Mouse (Mus musculus) brain, adult 10 weeks (tissue): ENCODE measurements around the gene Olfr342. TPM values are rescaled to one million over a fixed set of nuclear protein-coding genes. Genes with fewer than 3 reads are reported as not detected.

Experiments used
- polyA plus RNA-seq: library from polyadenylated mRNA; stranded (reverse); fragments of 350-450 nt; fragmentation: Illumina TruSeq; extraction: RNeasy Lipid Tissue Mini Kit (QIAGEN cat#74804); gene quantifications from one replicate; pipeline ENCODE4 v1.2.3, GENCODE M21; 2015; ENCODE audit warnings: low read depth, low replicate concordance

The Olfr342 gene
- polyA plus RNA-seq: not detected

DNA sequence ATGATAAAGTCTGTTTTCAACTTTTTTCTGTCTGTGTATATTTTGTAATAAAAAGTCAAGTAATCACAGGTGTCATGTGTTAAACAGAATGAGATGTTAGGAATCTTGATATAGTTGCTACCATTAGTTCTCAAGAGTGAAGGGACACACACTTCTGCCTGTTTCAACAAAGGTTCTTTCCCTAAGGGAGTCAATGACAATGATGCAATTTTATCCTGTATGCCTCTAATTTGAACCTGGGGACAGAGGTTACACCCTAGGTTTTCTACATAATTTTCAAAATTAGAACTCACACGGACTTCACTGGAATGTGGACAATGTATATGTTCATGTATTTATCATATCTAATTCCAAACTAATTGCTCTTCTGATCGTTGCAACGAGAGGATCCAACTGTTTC lies at the start of gene Olfr342:
Olfr342 (plus strand) TSS at position 301 of the 400 bp plus-strand sequence.

DNA sequence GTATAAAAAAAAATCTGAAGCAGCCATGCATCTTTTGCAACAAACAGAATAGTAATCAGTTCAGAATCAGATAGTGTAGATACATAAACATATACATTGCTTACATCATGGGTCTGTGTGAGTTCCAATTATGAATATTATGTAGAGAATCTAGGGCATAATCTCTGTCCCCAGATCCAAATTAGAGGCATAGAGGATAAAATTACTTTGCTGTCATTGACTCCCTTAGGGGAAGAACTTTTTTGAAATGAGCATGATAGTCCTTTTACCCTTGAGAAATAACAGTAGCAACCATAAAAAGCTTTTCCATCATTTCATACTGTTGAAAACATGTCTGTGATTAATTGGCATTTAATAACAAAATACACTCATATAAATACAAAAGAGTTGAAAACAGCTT lies 42.4 kb upstream of the Olfr342 start, which contains the start of gene Olfr341:
Olfr341 (minus strand) TSS at position 101 of the 400 bp plus-strand sequence.

DNA sequence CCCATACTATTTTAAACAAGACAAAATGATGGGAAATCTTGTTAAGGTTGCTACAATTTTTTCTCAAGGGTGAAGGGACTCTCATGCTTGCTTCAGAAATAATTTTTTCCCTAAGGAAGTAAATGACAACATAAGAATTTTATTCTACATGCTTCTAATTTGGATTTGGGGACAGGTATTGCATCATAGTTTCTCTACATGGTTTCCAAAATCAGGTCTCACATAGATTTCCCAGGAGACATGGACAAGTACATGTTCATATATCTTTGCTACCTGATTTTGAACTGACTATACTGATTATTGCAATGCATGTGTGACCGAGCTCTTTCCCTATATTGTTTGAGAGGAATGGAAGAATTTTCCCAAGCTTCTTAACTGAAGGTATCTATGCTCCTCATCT lies 41.6 kb downstream of the Olfr342 start, which contains the start of gene Olfr344:
Olfr344 (plus strand) TSS at position 301 of the 400 bp plus-strand sequence.

Other genes with a start within 250 kb of the Olfr342 start
- gene Olfr338, start 151.5 kb upstream of the Olfr342 start, polyA plus RNA-seq: not detected
- not detected for gene Olfr339, start 106.1 kb upstream of the Olfr342 start, polyA plus RNA-seq
- gene Olfr340, start 72.4 kb upstream of the Olfr342 start, polyA plus RNA-seq: not detected
- not detected for gene Olfr341, start 42.5 kb upstream of the Olfr342 start, polyA plus RNA-seq
- not detected for gene Olfr344, start 41.7 kb downstream of the Olfr342 start, polyA plus RNA-seq
- not detected for gene Olfr345, start 115.0 kb downstream of the Olfr342 start, polyA plus RNA-seq
- not detected for gene Olfr346, start 160.8 kb downstream of the Olfr342 start, polyA plus RNA-seq
- not detected for gene Olfr347, start 206.9 kb downstream of the Olfr342 start, polyA plus RNA-seq